Mouse (Mus musculus): Measurements from ENCODE around the gene Kiz. TPM values are rescaled to one million over a fixed set of nuclear protein-coding genes. Genes with fewer than 3 reads are reported as not detected.

Kiz gene
- polyA plus RNA-seq (2014; fragmentation: Illumina TruSeq; extraction: RNeasy Lipid Tissue Mini Kit (QIAGEN cat#74804); ENCODE audit: low read depth, low replicate concordance), result 36.7 TPM

GRCm38 (mm10) chr2:146855599-146856039 lies at the start of gene Kiz:
Gene Kiz (plus strand): TSS chr2:146855864.

GRCm38 (mm10) chr2:147012623-147013184 lies 157.0 kb downstream of the Kiz start, which contains the start of gene Xrn2:
Gene Xrn2 (plus strand): TSS chr2:147012996.

Other genes starting within 250 kb of the Kiz start
- 35.3 TPM for gene Xrn2, start 157.1 kb downstream of the Kiz start, polyA plus RNA-seq (2014; fragmentation: Illumina TruSeq; extraction: RNeasy Lipid Tissue Mini Kit (QIAGEN cat#74804); ENCODE audit: low read depth, low replicate concordance)
- not detected for gene Nkx2-4, start 229.6 kb downstream of the Kiz start, polyA plus RNA-seq (2014; fragmentation: Illumina TruSeq; extraction: RNeasy Lipid Tissue Mini Kit (QIAGEN cat#74804); ENCODE audit: low read depth, low replicate concordance)